Mouse (Mus musculus) granulocyte monocyte progenitor cell, adult 5-6 weeks (primary cell): ENCODE results near the gene Vmp1. TPM values are rescaled to one million over a fixed set of nuclear protein-coding genes. Genes with fewer than 3 reads are reported as not detected.
A peak's percentile ranks its signal among the peaks of the same experiment; 100 is the strongest.

ENCODE experiments used
- ATAC-seq: replicated peaks from 2 replicates; pipeline ENCODE4 v1.8.0; 2016; ENCODE audit warnings: mild to moderate bottlenecking, moderate TSS enrichment, inconsistent platforms; ENCODE audit not compliant: poor library complexity, severe bottlenecking
- total RNA-seq, 2 experiments: library from RNA; stranded (forward) in 1 of 2; stranded (reverse) in 1 of 2; fragments of 200-712, 200-1000 nt in 1 of 2; fragments of >200 nt in 1 of 2; fragmentation: Nextera tagmentation in 1 of 2; gene quantifications; 2 replicates each; pipeline ENCODE4 v1.2.3; 2014 to 2017

Vmp1 gene
- total RNA-seq, 2 experiments from 2014 or later, result 79.1 to 83.8 TPM

- no peak for ATAC-seq
These were observed 41.9 kb downstream of the Vmp1 start for GRCm38 (mm10) chr11:86641714-86642113.

- ATAC-seq, result no peak
These were observed 45.9 kb downstream of the Vmp1 start for GRCm38 (mm10) chr11:86637697-86638096.

GRCm38 (mm10) chr11:86634396-86634795 is 49.2 kb downstream of the Vmp1 start:
- peak; percentile 61 for ATAC-seq

- no peak for ATAC-seq
These were observed 53.7 kb downstream of the Vmp1 start for GRCm38 (mm10) chr11:86629941-86630340.

GRCm38 (mm10) chr11:86629445-86629844 is 54.2 kb downstream of the Vmp1 start:
- ATAC-seq, result no peak

- ATAC-seq, result no peak
These were observed 55.2 kb downstream of the Vmp1 start for GRCm38 (mm10) chr11:86628448-86628847.

GRCm38 (mm10) chr11:86627649-86628048 is 56.0 kb downstream of the Vmp1 start:
- no peak for ATAC-seq

GRCm38 (mm10) chr11:86626714-86627113 is 56.9 kb downstream of the Vmp1 start:
- ATAC-seq, result no peak

GRCm38 (mm10) chr11:86624237-86624941 is 59.2 kb downstream of the Vmp1 start:
- peak; percentile 95 for ATAC-seq

GRCm38 (mm10) chr11:86623402-86624010 is 60.1 kb downstream of the Vmp1 start:
- no peak for ATAC-seq

- no peak for ATAC-seq
These were observed 61.3 kb downstream of the Vmp1 start for GRCm38 (mm10) chr11:86622191-86622912.

GRCm38 (mm10) chr11:86621139-86621538 is 62.5 kb downstream of the Vmp1 start:
- ATAC-seq, result no peak

- no peak for ATAC-seq
These were observed 64.9 kb downstream of the Vmp1 start for GRCm38 (mm10) chr11:86618548-86619335.

- no peak for ATAC-seq
These were observed 69.0 kb downstream of the Vmp1 start for GRCm38 (mm10) chr11:86614607-86615006.

GRCm38 (mm10) chr11:86614056-86614530 is 69.5 kb downstream of the Vmp1 start:
- ATAC-seq, result peak; percentile 99

GRCm38 (mm10) chr11:86611991-86612390 is 71.6 kb downstream of the Vmp1 start:
- ATAC-seq, result no peak

GRCm38 (mm10) chr11:86610239-86610638 is 73.4 kb downstream of the Vmp1 start:
- peak; percentile 23; the same call in 1 of the 2 replicates for ATAC-seq

GRCm38 (mm10) chr11:86607808-86608350 is 75.8 kb downstream of the Vmp1 start:
- no peak for ATAC-seq

GRCm38 (mm10) chr11:86606621-86607339 is 76.9 kb downstream of the Vmp1 start:
- ATAC-seq, result peak; percentile 80
